Mouse (Mus musculus) kidney, embryonic 14.5 days (tissue): ENCODE results near the gene Bora. TPM values are rescaled to one million over a fixed set of nuclear protein-coding genes. Genes with fewer than 3 reads are reported as not detected.
A peak's percentile ranks its signal among the peaks of the same experiment; 100 is the strongest.

Source experiments
- ATAC-seq: fragments of 200-750 bp; cut with Nextera tagmentation; 2 replicates; pipeline ENCODE4 v1.8.0; 2017; ENCODE audit warnings: moderate number of reproducible peaks, mild to moderate bottlenecking, moderate TSS enrichment, moderate library complexity; ENCODE audit not compliant: low FRiP score, low TSS enrichment
- H3K27ac ChIP-seq: fragments of 300-500 bp; sonication (generic); 2 replicates; pipeline ENCODE4 v1.5.1; 2014; ENCODE audit warnings: low read depth, mild to moderate bottlenecking, low read length, moderate library complexity, mixed read lengths
- H3K27me3 ChIP-seq: fragments of 300-500 bp; sonication (generic); 2 replicates; pipeline ENCODE4 v1.6.1; 2014; ENCODE audit warnings: mild to moderate bottlenecking, low read length; ENCODE audit not compliant: control insufficient read depth, insufficient read depth
- H3K36me3 ChIP-seq: fragments of 300-500 bp; sonication (generic); 2 replicates; pipeline ENCODE4 v1.6.1; 2014; ENCODE audit warnings: low read length, mixed read lengths; ENCODE audit not compliant: control insufficient read depth, insufficient read depth
- H3K4me1 ChIP-seq: fragments of 300-500 bp; sonication (generic); 2 replicates; pipeline ENCODE4 v1.6.1; 2014; ENCODE audit warnings: low read length, mixed read lengths; ENCODE audit not compliant: control insufficient read depth, insufficient read depth
- H3K4me2 ChIP-seq: fragments of 300-500 bp; sonication (generic); replicated peaks from 2 replicates; pipeline ENCODE4 v1.6.1; 2014; ENCODE audit warnings: low read depth, mild to moderate bottlenecking, low read length
- H3K4me3 ChIP-seq: fragments of 300-500 bp; sonication (generic); 2 replicates; pipeline ENCODE4 v1.5.1; 2014; ENCODE audit warnings: mild to moderate bottlenecking, low read length
- H3K9ac ChIP-seq: fragments of 300-500 bp; sonication (generic); 2 replicates; pipeline ENCODE4 v1.6.1; 2014; ENCODE audit warnings: low read depth, mild to moderate bottlenecking, low read length, moderate library complexity
- H3K9me3 ChIP-seq: fragments of 300-500 bp; sonication (generic); 2 replicates; pipeline ENCODE4 v1.6.1; 2016; ENCODE audit warnings: low read length; ENCODE audit not compliant: control insufficient read depth
- whole genome bisulfite sequencing: fragments of 180-500 bp; shearing (Covaris S2); extraction: QIAGEN DNeasy Blood & Tissue Kit; methylation state at CpG from one replicate; pipeline ENCODE4 v1.1.7; 2014; 5-methylcytosine and 5-hydroxymethylcytosine counted together
- polyA plus RNA-seq: library from polyadenylated mRNA; unstranded; fragments of >200 nt; fragmentation: Nextera tagmentation; extraction: Ambion mirVana; gene quantifications from 2 replicates; pipeline ENCODE4 v1.2.1, GENCODE M21; 2014

Bora gene
- polyA plus RNA-seq, 1 experiment from 2014 or later: 97.6 TPM

DNA sequence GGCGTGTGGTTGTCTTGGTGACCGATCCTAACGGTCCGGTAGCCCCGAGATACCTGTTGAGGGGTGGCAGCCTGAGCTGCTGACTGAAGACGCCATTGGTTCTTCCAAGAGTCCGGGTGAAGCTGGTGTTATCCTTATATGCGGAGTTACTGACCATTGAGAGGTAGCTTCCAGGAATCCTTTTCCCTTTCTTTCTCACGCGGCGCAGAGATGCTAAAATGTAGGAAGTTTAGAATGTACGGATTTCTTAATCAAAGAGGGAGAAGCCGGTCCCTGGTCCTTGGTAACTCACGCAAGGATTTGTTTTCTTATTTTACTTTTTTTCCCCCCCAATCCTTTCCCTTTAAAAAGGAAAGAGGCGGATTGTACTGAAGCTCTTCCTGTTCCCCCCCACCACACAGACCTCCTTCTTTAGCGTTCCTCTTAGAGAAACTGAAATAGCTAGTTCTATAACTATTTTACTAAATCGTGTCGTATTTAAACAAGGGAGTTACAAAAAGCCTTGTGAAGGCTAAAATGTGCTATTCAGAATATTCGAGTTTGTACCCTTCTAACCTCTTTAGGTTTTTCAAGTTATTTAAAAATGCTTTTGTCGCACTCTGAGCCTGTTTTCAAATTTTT lies 54.1 kb downstream of the Bora start:
- peak overlapping the region; percentile 59 for H3K4me2 ChIP-seq
- H3K4me3 ChIP-seq: peak overlapping the region; percentile 87
- no peaks in the 10 kb centered on the region for H3K9me3 ChIP-seq
- WGBS: 9% methylated on average over 20 of the region's 20 CpGs
- no peaks in the 10 kb centered on the region for H3K27me3 ChIP-seq
- no peak for ATAC-seq
- H3K27ac ChIP-seq: no peak overlapping the region
- H3K36me3 ChIP-seq: peaks cover 35% of the 10 kb centered on the region
- H3K4me1 ChIP-seq: peaks cover 13% of the 10 kb centered on the region; the same call in 1 of the 2 replicates
- peak overlapping the region; percentile 66 for H3K9ac ChIP-seq

- no peak overlapping the region for H3K4me2 ChIP-seq
- peaks cover 24% of the 10 kb centered on the region; the same call in 1 of the 2 replicates for H3K36me3 ChIP-seq
- no peak for ATAC-seq
- no peaks in the 10 kb centered on the region for H3K27me3 ChIP-seq
- H3K9me3 ChIP-seq: no peaks in the 10 kb centered on the region
- H3K4me1 ChIP-seq: peaks cover 13% of the 10 kb centered on the region; the same call in 1 of the 2 replicates
- no peak overlapping the region for H3K9ac ChIP-seq
- WGBS: 89% methylated on average over 4 of the region's 4 CpGs
- H3K4me3 ChIP-seq: no peak overlapping the region
- no peak overlapping the region for H3K27ac ChIP-seq
Measured at GRCm38 (mm10) chr14:99103050-99103449, 57.0 kb downstream of the Bora start.

GRCm38 (mm10) chr14:99104542-99105123 lies 58.6 kb downstream of the Bora start:
- no peak overlapping the region for H3K27ac ChIP-seq
- H3K9ac ChIP-seq: no peak overlapping the region
- H3K4me2 ChIP-seq: no peak overlapping the region
- 0 out of 2 replicates have a peak, but pooled peaks cover 4% of the 10 kb centered on the region for H3K4me1 ChIP-seq
- peaks cover 36% of the 10 kb centered on the region for H3K36me3 ChIP-seq
- no peak for ATAC-seq
- H3K9me3 ChIP-seq: no peaks in the 10 kb centered on the region
- WGBS: 93% methylated on average over 6 of the region's 6 CpGs
- no peak overlapping the region for H3K4me3 ChIP-seq
- no peaks in the 10 kb centered on the region for H3K27me3 ChIP-seq

DNA sequence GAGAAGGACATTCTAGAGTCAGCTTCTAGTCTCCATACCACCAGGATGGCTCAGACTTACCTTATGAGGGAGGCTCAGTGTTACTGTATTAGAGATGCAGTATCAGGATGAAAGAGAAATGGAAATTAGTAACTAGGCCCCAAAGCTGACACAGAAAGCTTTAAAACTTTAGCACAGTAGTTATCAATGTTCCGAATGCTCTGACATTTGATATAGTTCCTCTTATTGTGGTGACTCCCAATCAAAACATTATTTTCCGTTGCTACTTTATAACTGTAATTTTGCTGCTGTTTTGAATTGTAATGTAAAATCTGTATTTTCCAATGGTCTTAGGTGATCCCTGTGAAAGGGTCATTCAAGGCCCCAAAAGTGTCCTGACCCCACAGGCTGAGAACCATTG lies 60.6 kb downstream of the Bora start:
- Histone ChIP-seq H3K4me2 (no peak overlapping the region), H3K27me3 (no peaks in the 10 kb centered on the region), H3K27ac (no peak overlapping the region), H3K4me1 (no peaks in the 10 kb centered on the region), H3K4me3 (no peak overlapping the region), H3K36me3 (peaks cover 49% of the 10 kb centered on the region), H3K9ac (no peak overlapping the region), H3K9me3 (no peaks in the 10 kb centered on the region)
- no peak for ATAC-seq
- WGBS: 93% methylated on average over 2 of the region's 2 CpGs

- WGBS: 73% methylated on average over 2 of the region's 2 CpGs
- H3K9ac ChIP-seq: no peak overlapping the region
- H3K27ac ChIP-seq: no peak overlapping the region
- no peaks in the 10 kb centered on the region for H3K27me3 ChIP-seq
- no peak for ATAC-seq
- H3K4me2 ChIP-seq: no peak overlapping the region
- no peaks in the 10 kb centered on the region for H3K9me3 ChIP-seq
- peaks cover 53% of the 10 kb centered on the region for H3K36me3 ChIP-seq
- H3K4me3 ChIP-seq: no peak overlapping the region
- no peaks in the 10 kb centered on the region for H3K4me1 ChIP-seq
Measured at GRCm38 (mm10) chr14:99107631-99108187, 61.7 kb downstream of the Bora start.

GRCm38 (mm10) chr14:99108762-99109161 lies 62.7 kb downstream of the Bora start:
- H3K36me3 ChIP-seq: peaks cover 54% of the 10 kb centered on the region
- H3K4me1 ChIP-seq: no peaks in the 10 kb centered on the region
- no peak overlapping the region for H3K27ac ChIP-seq
- H3K4me3 ChIP-seq: no peak overlapping the region
- WGBS: 84% methylated on average over 6 of the region's 6 CpGs
- H3K4me2 ChIP-seq: no peak overlapping the region
- no peaks in the 10 kb centered on the region for H3K27me3 ChIP-seq
- no peaks in the 10 kb centered on the region for H3K9me3 ChIP-seq
- H3K9ac ChIP-seq: no peak overlapping the region
- no peak for ATAC-seq

DNA sequence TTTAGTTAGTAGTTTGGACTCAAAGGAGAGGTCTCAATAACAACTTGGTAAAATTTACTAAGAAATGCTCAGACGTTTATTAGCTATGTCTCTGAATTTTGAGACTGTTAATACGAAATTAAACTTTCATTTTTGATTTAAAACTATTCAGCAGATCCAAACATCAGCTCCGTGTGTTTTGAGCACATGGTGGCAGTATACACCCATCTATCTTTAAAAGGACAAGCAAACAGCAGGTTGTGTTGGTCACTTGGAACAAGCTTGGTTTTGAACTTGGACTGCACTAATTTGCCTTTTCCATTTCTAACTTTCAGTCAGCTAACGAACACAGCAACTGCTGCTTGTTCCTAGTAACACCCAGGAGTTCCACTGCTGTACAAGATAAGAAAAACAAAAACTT lies 71.6 kb downstream of the Bora start:
- H3K9me3 ChIP-seq: no peaks in the 10 kb centered on the region
- H3K27ac ChIP-seq: no peak overlapping the region
- no peaks in the 10 kb centered on the region for H3K27me3 ChIP-seq
- H3K4me2 ChIP-seq: no peak overlapping the region
- no peak for ATAC-seq
- 80% methylated on average over 4 of the region's 4 CpGs for WGBS
- H3K4me3 ChIP-seq: no peak overlapping the region
- H3K4me1 ChIP-seq: no peaks in the 10 kb centered on the region
- peaks cover 33% of the 10 kb centered on the region for H3K36me3 ChIP-seq
- no peak overlapping the region for H3K9ac ChIP-seq

GRCm38 (mm10) chr14:99121584-99122339 lies 75.7 kb downstream of the Bora start:
- no peaks in the 10 kb centered on the region for H3K4me1 ChIP-seq
- WGBS: 87% methylated on average over 11 of the region's 11 CpGs
- H3K27ac ChIP-seq: no peak overlapping the region
- no peaks in the 10 kb centered on the region for H3K9me3 ChIP-seq
- H3K36me3 ChIP-seq: peaks cover 10% of the 10 kb centered on the region; the same call in 1 of the 2 replicates
- H3K4me2 ChIP-seq: no peak overlapping the region
- no peak for ATAC-seq
- H3K9ac ChIP-seq: no peak overlapping the region
- H3K4me3 ChIP-seq: no peak overlapping the region
- H3K27me3 ChIP-seq: no peaks in the 10 kb centered on the region

- Histone ChIP-seq H3K4me3 (no peak overlapping the region), H3K4me2 (no peak overlapping the region), H3K27me3 (no peaks in the 10 kb centered on the region), H3K36me3 (peaks cover 6% of the 10 kb centered on the region; the same call in 1 of the 2 replicates), H3K4me1 (no peaks in the 10 kb centered on the region), H3K9ac (no peak overlapping the region), H3K9me3 (no peaks in the 10 kb centered on the region), H3K27ac (no peak overlapping the region)
- ATAC-seq: no peak
- WGBS: 88% methylated on average over 4 of the region's 4 CpGs
Measured at GRCm38 (mm10) chr14:99124076-99124475, 78.1 kb downstream of the Bora start.
